9 mouse cellular contexts compared by ENCODE assay signal in genomic region chr17:45628885-45629855, GRCm38 (mm10). TPM values are rescaled to one million over a fixed set of nuclear protein-coding genes. Genes with fewer than 3 reads are reported as not detected.
DNase-seq lines count a peak whose midpoint lies in the region; ATAC-seq and TF ChIP-seq lines count a peak whose summit lies in the region.
"Had no signal": no experiment of that assay in that cellular context is flagged by ENCODE, and none has a peak within 500 bp of the region (broad histone marks: within the 10 kb centered on the region; RNA-seq: fewer than 3 reads in every experiment).

No protein-coding gene starts in this region.

- peaks cover 19% of the 10 kb centered on the region for H3K4me1 ChIP-seq in lung, embryonic 14.5 days (ENCODE audit: insufficient read depth)
- H3K4me1 ChIP-seq in heart, embryonic 13.5 days, result peaks cover 32% of the 10 kb centered on the region
- H3K4me1 ChIP-seq in neural tube, embryonic 11.5 days (ENCODE audit: control insufficient read depth, insufficient read depth, low read length), result no peaks in the 10 kb centered on the region

- H3K27ac ChIP-seq in lung, embryonic 14.5 days (ENCODE audit: low read depth), result peak overlapping the region; percentile 64
- peak overlapping the region; percentile 78 for H3K27ac ChIP-seq in heart, embryonic 13.5 days (replicated peaks)
- no peak overlapping the region for H3K27ac ChIP-seq in neural tube, embryonic 11.5 days (ENCODE audit: low read depth, low read length)

- no peak overlapping the region for H3K9ac ChIP-seq in lung, embryonic 14.5 days
- H3K9ac ChIP-seq in heart, embryonic 13.5 days, result peak overlapping the region; percentile 79; the same call in 1 of the 2 replicates
- H3K9ac ChIP-seq in neural tube, embryonic 11.5 days (ENCODE audit: low read length), result no peak overlapping the region; the same call in 1 of the 2 replicates

- intact Hi-C loops in left cerebral cortex, postnatal 10 days (cut with DNase I), result loop anchor here (5.0 kb wide), 1 partner anchor 47 kb away; no protein-coding TSS in a partner anchor

- no peaks in the 10 kb centered on the region for H3K36me3 ChIP-seq in lung, embryonic 14.5 days (ENCODE audit: insufficient read depth)
- no peaks in the 10 kb centered on the region for H3K36me3 ChIP-seq in heart, embryonic 13.5 days
- H3K36me3 ChIP-seq in neural tube, embryonic 11.5 days (ENCODE audit: control insufficient read depth, insufficient read depth, low read length), result no peaks in the 10 kb centered on the region

- peak; percentile 84 for ATAC-seq in lung, embryonic 14.5 days (ENCODE audit: insufficient read depth)
- ATAC-seq in heart, embryonic 13.5 days (ENCODE audit: extremely low read depth, insufficient number of reproducible peaks, low FRiP score, low TSS enrichment), result no peak
- ATAC-seq in neural tube, embryonic 11.5 days (ENCODE audit: insufficient read depth, low FRiP score, low TSS enrichment), result no peak
- ATAC-seq in cerebellum, adult (ENCODE audit: insufficient number of reproducible peaks, low FRiP score, low TSS enrichment), result no peak

- no peaks in the 10 kb centered on the region for H3K27me3 ChIP-seq in lung, embryonic 14.5 days (ENCODE audit: insufficient read depth, low read length)
- peaks cover 9% of the 10 kb centered on the region; the same call in 1 of the 2 replicates for H3K27me3 ChIP-seq in heart, embryonic 13.5 days (replicated peaks)
- H3K27me3 ChIP-seq in neural tube, embryonic 11.5 days (ENCODE audit: control insufficient read depth, insufficient read depth, low read length), result no peaks in the 10 kb centered on the region

- DNase-seq in lung, embryonic 14.5 days, result peak; percentile 89
- no peak for DNase-seq in lung, postnatal 36 days
- peak; percentile 56 to 74 for DNase-seq in kidney, postnatal 4 days
- no peak for DNase-seq in neural tube, embryonic 11.5 days (ENCODE audit: low spot score)
- DNase-seq in MN1 (ENCODE audit: low spot score), result no peak
- no peak for DNase-seq in left cerebral cortex, postnatal 10 days (ENCODE audit: extremely low spot score in 1 of 2, low spot score in 2 of 2)

- H3K4me2 ChIP-seq in lung, embryonic 14.5 days, result peak overlapping the region; percentile 77
- peak overlapping the region; percentile 85 for H3K4me2 ChIP-seq in heart, embryonic 13.5 days
- H3K4me2 ChIP-seq in neural tube, embryonic 11.5 days (ENCODE audit: low read depth), result peak overlapping the region; percentile 78; the same call in 1 of the 2 replicates

- no peak for TF ChIP-seq CTCF in lung, embryonic 14.5 days (IDR thresholded peaks at IDR 0.05; ENCODE audit: low read depth)

- WGBS in lung, embryonic 14.5 days, result 35% methylated on average over 13 of the region's 13 CpGs
- WGBS in heart, embryonic 13.5 days, result 41% methylated on average over 13 of the region's 13 CpGs
- WGBS in neural tube, embryonic 11.5 days, result 72% methylated on average over 13 of the region's 13 CpGs

- no peaks in the 10 kb centered on the region for H3K9me3 ChIP-seq in lung, embryonic 14.5 days (ENCODE audit: low read depth, low read length)
- no peaks in the 10 kb centered on the region for H3K9me3 ChIP-seq in heart, embryonic 13.5 days
- no peaks in the 10 kb centered on the region for H3K9me3 ChIP-seq in neural tube, embryonic 11.5 days (ENCODE audit: control insufficient read depth, low read length)

- peak overlapping the region; percentile 36; the same call in 1 of the 2 replicates for H3K4me3 ChIP-seq in lung, embryonic 14.5 days (ENCODE audit: low read depth, low read length)
- H3K4me3 ChIP-seq in heart, embryonic 13.5 days, result peak overlapping the region; percentile 53; the same call in 1 of the 2 replicates
- no peak overlapping the region for H3K4me3 ChIP-seq in neural tube, embryonic 11.5 days (ENCODE audit: low read depth, low read length)

RNA-seq across cellular contexts. Expression of gene Mymx, which starts 27.3 kb away (rescaled TPM):
- polyA plus RNA-seq in lung, embryonic 14.5 days (2014; fragmentation: Nextera tagmentation; extraction: Ambion mirVana), result not detected in 2 replicates
- 0.37 and 0.45 TPM in 2 replicates for polyA plus RNA-seq in heart, embryonic 13.5 days (2015; fragmentation: Nextera tagmentation; extraction: Ambion mirVana)
- 4.8 and 5.3 TPM in 2 replicates for polyA plus RNA-seq in neural tube, embryonic 11.5 days (2014; fragmentation: Nextera tagmentation; extraction: Ambion mirVana)
- total RNA-seq in left cerebral cortex, postnatal 10 days (2021), result not detected
- total RNA-seq: heart, postnatal 14 days had no signal

RNA-seq across cellular contexts. Expression of gene Slc29a1, which starts 29.8 kb away (rescaled TPM):
- 75.4 and 82.2 TPM in 2 replicates for polyA plus RNA-seq in lung, embryonic 14.5 days (2014; fragmentation: Nextera tagmentation; extraction: Ambion mirVana)
- polyA plus RNA-seq in heart, embryonic 13.5 days (2015; fragmentation: Nextera tagmentation; extraction: Ambion mirVana), result 68.8 and 83.6 TPM in 2 replicates
- 44.1 and 48.7 TPM in 2 replicates for polyA plus RNA-seq in neural tube, embryonic 11.5 days (2014; fragmentation: Nextera tagmentation; extraction: Ambion mirVana)
- 10 to 100 TPM; 30.3 to 33.3 TPM for total RNA-seq in left cerebral cortex, postnatal 10 days (2021)

RNA-seq across cellular contexts. Expression of gene Capn11, which starts 30.0 kb away (rescaled TPM):
- polyA plus RNA-seq in lung, embryonic 14.5 days (2014; fragmentation: Nextera tagmentation; extraction: Ambion mirVana), result 0.07 TPM in 1 of 2 replicates, not detected in the other
- 0.18 and 0.33 TPM in 2 replicates for polyA plus RNA-seq in heart, embryonic 13.5 days (2015; fragmentation: Nextera tagmentation; extraction: Ambion mirVana)
- 0.15 and 0.57 TPM in 2 replicates for polyA plus RNA-seq in neural tube, embryonic 11.5 days (2014; fragmentation: Nextera tagmentation; extraction: Ambion mirVana)
- total RNA-seq in left cerebral cortex, postnatal 10 days (2021), result under 1 TPM in 1 of 2 experiments, not detected in 1; 0.39 TPM

RNA-seq across cellular contexts. Expression of gene Hsp90ab1, which starts 56.1 kb away (rescaled TPM):
- polyA plus RNA-seq in lung, embryonic 14.5 days (2014; fragmentation: Nextera tagmentation; extraction: Ambion mirVana), result 1,512 and 1,564 TPM in 2 replicates
- polyA plus RNA-seq in heart, embryonic 13.5 days (2015; fragmentation: Nextera tagmentation; extraction: Ambion mirVana), result 1,372 and 1,500 TPM in 2 replicates
- 1,725 and 1,823 TPM in 2 replicates for polyA plus RNA-seq in neural tube, embryonic 11.5 days (2014; fragmentation: Nextera tagmentation; extraction: Ambion mirVana)
- total RNA-seq in left cerebral cortex, postnatal 10 days (2021), result 1,000 to 10,000 TPM; 1,675 to 1,723 TPM

RNA-seq across cellular contexts. Expression of gene Mrpl14, which starts 57.0 kb away (rescaled TPM):
- 162 and 168 TPM in 2 replicates for polyA plus RNA-seq in lung, embryonic 14.5 days (2014; fragmentation: Nextera tagmentation; extraction: Ambion mirVana)
- polyA plus RNA-seq in heart, embryonic 13.5 days (2015; fragmentation: Nextera tagmentation; extraction: Ambion mirVana), result 126 and 147 TPM in 2 replicates
- polyA plus RNA-seq in neural tube, embryonic 11.5 days (2014; fragmentation: Nextera tagmentation; extraction: Ambion mirVana), result 102 and 108 TPM in 2 replicates
- total RNA-seq in left cerebral cortex, postnatal 10 days (2021), result 10 to 100 TPM; 46.8 to 47.1 TPM

Comparison
In these comparisons a context has a peak if more than half of its experiments do, and no peak if none do; other contexts are left out.
1. DNase-seq: peak in lung, embryonic 14.5 days (single experiment) and kidney, postnatal 4 days (2 of 2); none in lung, postnatal 36 days (single experiment), neural tube, embryonic 11.5 days (single experiment), MN1 (single experiment) and left cerebral cortex, postnatal 10 days (0 of 2).
2. Peak in every context shown above with its lines, with median percentiles within 50 percentile points of each other: H3K4me2 ChIP-seq.